ENCODE assay signal across 8 mouse cellular contexts in genomic region chr7:81303682-81304081, GRCm38 (mm10). TPM values are rescaled to one million over a fixed set of nuclear protein-coding genes. Genes with fewer than 3 reads are reported as not detected.
DNase-seq lines count a peak whose midpoint lies in the region; ATAC-seq and TF ChIP-seq lines count a peak whose summit lies in the region.

No protein-coding gene starts in this region.

- no peak overlapping the region for H3K27ac ChIP-seq in bone marrow macrophage, adult 2 months (ENCODE audit: insufficient read depth, low read depth, low read length)
- H3K27ac ChIP-seq in neural tube, embryonic 15.5 days (replicated peaks), result no peak overlapping the region

- WGBS in neural tube, embryonic 15.5 days, result 98% methylated on average over 2 of the region's 2 CpGs

- no peak overlapping the region for H3K4me2 ChIP-seq in neural tube, embryonic 15.5 days

- H3K4me3 ChIP-seq in bone marrow macrophage, adult 2 months (ENCODE audit: insufficient read depth, low read length), result no peak overlapping the region
- no peak overlapping the region for H3K4me3 ChIP-seq in neural tube, embryonic 15.5 days (replicated peaks)

- no peaks in the 10 kb centered on the region for H3K36me3 ChIP-seq in neural tube, embryonic 15.5 days

- no peaks in the 10 kb centered on the region for H3K9me3 ChIP-seq in neural tube, embryonic 15.5 days (replicated peaks)

- TF ChIP-seq POLR2A in bone marrow macrophage, adult 2 months (IDR thresholded peaks at IDR 0.05; ENCODE audit: borderline replicate concordance, low read depth, low read length), result no peak

- no peaks in the 10 kb centered on the region for H3K27me3 ChIP-seq in neural tube, embryonic 15.5 days (replicated peaks)

- no peak overlapping the region for H3K9ac ChIP-seq in neural tube, embryonic 15.5 days (replicated peaks)

- TF ChIP-seq CTCF in bone marrow macrophage, adult 2 months (IDR thresholded peaks at IDR 0.05; ENCODE audit: low read depth, low read length), result peak; percentile 58

- peaks cover 28% of the 10 kb centered on the region for H3K4me1 ChIP-seq in bone marrow macrophage, adult 2 months (ENCODE audit: control insufficient read depth, insufficient read depth, low read length)
- 0 out of 2 replicates have a peak, but pooled peaks cover 7% of the 10 kb centered on the region for H3K4me1 ChIP-seq in neural tube, embryonic 15.5 days

- no peak for ATAC-seq in neural tube, embryonic 15.5 days (ENCODE audit: low FRiP score)

- DNase-seq in heart, adult 8-10 months (ENCODE audit: low spot score), result peak; percentile 26
- DNase-seq in heart, adult 11 months, result no peak
- peak; percentile 16 for DNase-seq in CD4-positive helper T cell, adult 2 months (ENCODE audit: low read depth, low spot score)
- DNase-seq in lung, postnatal 25 days (ENCODE audit: low spot score), result peak; percentile 34
- DNase-seq in frontal cortex, postnatal 10 days (ENCODE audit: low spot score in 2 of 2), result no peak
- no peak for DNase-seq in layer of hippocampus, postnatal 36 days

RNA-seq across cellular contexts. Expression of gene Rps17, which starts 41.4 kb away (rescaled TPM):
- 1,000 to 10,000 TPM in 2 of 4 experiments, 100 to 1,000 TPM in 2; 953 to 1,046 (median 1,014) TPM for total RNA-seq in heart, adult 8-10 months (2022)
- polyA plus RNA-seq in bone marrow macrophage, adult 2 months (2012; ENCODE audit: insufficient read depth, insufficient read length, missing spikeins), result 1,512 and 1,555 TPM in 2 replicates
- total RNA-seq in layer of hippocampus, postnatal 36 days (2021), result 100 to 1,000 TPM; 546 to 562 TPM
- 750 and 812 TPM in 2 replicates for polyA plus RNA-seq in neural tube, embryonic 15.5 days (2015; fragmentation: Nextera tagmentation; extraction: Ambion mirVana)

Comparison
In these comparisons a context has a peak if more than half of its experiments do, and no peak if none do; other contexts are left out.
1. DNase-seq: peak in heart, adult 8-10 months (single experiment), CD4-positive helper T cell, adult 2 months (single experiment) and lung, postnatal 25 days (single experiment); none in heart, adult 11 months (single experiment), frontal cortex, postnatal 10 days (0 of 2) and layer of hippocampus, postnatal 36 days (0 of 2).